Mouse (Mus musculus): ENCODE data around the gene Sh3bp2.
"Not testable (repeated sequence)": the region's sequence is repeated elsewhere in the genome, so short reads cannot be mapped to it uniquely, and the experiment has no call there.

Gene Sh3bp2

DNA sequence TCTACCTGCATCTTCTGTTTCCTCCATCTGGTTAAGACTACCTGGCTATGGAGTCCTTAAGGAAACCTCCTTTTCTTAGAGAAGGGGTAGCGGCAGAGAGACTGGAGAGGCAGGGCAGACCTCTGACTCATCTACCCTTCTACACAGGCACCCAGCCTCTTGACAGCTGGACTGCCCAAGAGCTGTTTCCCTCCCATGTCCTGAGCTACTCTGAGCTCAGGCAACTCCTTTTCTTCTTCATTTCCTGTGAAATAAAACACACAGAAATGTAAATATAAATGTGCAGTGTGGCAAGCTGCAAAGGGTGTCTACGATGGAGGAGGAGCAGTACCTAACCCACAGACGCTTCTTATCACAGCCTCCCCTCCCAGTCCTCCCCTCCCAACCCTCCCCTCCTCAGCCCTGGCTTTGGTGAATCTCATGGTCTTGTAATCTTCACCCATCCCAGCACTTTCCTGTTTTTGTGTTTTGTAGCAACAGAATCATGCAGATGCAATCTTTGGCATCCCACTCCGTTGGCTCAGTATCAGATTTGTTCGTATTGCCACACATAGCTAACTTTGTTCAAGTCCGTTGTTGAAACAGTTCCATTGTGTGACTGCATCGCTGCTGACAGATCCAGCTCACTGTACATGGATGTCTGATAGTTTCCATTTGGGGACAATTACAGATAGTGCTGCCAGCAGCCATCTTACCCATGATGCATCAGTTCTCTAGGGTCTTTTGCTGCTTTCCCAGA, 40.1 kb downstream of the Sh3bp2 start:
- in situ Hi-C loops (cut with MboI, MseI), result no loop called here

DNA sequence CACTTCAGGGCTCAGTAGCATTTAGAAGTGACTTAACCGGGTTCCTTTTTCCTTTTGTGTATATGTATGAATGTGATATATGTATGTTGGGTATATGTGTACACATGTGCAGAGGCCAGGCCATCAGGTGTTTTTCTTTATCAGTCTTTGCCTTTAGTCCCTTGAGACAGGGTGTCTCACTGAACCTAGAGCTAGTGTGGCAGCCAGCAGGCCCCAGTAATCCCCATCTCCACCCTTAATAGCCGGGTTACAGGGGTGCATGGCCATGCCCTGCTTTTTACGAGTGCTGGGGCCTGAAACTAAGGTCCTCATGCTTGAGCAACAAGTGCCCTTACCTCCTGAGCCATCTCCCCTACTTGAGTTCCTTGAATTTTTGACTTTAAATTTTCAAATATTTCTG, 45.9 kb downstream of the Sh3bp2 start:
- in situ Hi-C loops (cut with MboI, MseI), result no loop called here

DNA sequence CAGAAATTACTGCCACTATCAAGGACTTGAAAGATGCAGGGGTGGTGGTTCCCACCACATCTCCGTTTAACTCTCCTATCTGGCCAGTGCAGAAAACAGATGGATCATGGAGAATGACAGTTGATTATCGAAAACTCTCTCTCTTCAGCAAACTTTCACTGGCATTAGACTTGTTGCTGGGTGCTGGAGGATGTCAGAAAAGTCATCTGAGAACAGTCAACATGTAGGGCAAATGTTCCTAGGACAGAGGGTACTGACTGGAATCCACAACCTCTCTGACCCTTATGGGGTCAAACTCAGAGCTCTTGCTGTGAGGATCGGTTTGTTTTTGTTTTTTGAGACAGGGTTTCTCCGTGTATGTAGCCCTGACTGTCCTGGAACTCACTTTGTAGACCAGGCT, 46.9 kb downstream of the Sh3bp2 start:
- in situ Hi-C loops (cut with MboI, MseI), result not testable (repeated sequence)

DNA sequence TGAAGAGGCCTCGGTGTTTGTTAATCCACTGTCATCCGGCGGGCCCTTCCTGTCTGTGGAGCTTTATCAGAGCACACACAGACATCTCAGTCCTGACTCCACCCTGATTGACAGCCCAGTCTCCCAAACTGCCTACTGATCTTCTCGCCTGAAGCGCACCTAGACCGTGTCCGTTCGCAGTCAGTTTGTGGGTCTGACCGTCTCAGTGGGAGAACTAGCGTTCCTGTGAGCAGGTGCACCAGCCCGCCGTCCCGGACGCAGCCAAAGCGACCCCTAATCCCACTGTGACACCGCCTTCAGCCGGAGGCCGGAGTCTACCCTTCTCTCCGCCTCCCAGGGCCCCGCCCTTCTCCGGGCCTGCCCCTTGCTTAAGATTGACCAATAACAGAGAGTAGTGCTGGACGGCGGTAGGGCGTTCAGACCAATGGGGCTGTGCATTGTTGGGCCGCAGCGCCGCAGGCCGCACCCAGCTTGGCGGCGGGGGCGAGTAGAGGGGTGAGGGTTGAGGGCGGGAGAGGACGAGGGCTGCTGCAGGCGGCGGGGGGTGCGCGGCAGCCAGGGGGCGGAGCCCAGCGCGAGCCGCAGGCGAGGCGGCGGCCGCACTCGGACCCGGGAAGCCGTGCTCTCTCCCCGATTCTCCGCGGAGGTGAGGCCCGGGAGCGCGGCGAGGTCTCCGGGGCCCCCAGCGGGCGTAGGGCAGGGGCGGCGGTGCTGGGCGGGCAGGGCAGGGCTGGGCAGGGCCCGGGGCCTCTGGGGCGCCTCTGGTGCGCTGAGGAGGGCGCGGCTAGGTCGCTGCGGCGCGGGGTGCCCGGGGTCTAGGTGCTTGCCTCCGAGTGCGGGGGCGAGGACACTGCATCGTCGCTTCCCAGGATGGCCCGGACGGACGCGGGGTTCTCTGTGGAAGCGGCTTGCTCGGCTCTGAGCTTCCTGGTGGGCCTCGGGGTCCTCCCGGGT, 47.9 kb downstream of the Sh3bp2 start, which contains the start of gene Add1:
TSS of gene Add1 (plus strand) at position 397 of the 954 bp plus-strand sequence.
- in situ Hi-C loops (cut with MboI, MseI), result no loop called here

DNA sequence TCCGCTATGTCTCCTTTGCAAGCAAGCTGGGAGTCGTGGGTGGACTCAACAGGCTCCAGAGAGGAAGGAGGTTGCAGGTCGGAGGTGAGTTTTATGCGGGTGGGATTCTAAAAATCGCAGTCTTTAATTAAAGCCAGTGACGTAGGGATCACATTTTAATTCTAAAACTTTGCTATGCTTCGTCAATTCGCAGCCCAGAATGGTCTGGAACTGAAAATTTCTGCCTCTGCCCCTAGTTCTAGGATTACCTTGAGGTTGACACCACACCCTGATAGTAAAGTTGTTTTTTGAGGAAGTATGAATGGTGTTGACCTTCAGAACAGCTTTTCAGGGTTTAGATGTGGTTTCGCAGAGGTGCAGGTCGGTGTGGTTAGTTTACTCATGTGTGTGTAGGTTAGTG, 49.1 kb downstream of the Sh3bp2 start:
- in situ Hi-C loops (cut with MboI, MseI), result no loop called here

- in situ Hi-C loops (cut with MboI, MseI), result no loop called here
Measured at GRCm38 (mm10) chr5:34576286-34576685, 50.6 kb downstream of the Sh3bp2 start.

GRCm38 (mm10) chr5:34578038-34578655, 52.5 kb downstream of the Sh3bp2 start:
- in situ Hi-C loops (cut with MboI, MseI), result no loop called here

- in situ Hi-C loops (cut with MboI, MseI), result no loop called here
Measured at GRCm38 (mm10) chr5:34579377-34579776, 53.7 kb downstream of the Sh3bp2 start.

- in situ Hi-C loops (cut with MboI, MseI), result not testable (repeated sequence)
Measured at GRCm38 (mm10) chr5:34581671-34582313, 56.2 kb downstream of the Sh3bp2 start.

GRCm38 (mm10) chr5:34582314-34582675, 56.7 kb downstream of the Sh3bp2 start:
- in situ Hi-C loops (cut with MboI, MseI), result no loop called here

DNA sequence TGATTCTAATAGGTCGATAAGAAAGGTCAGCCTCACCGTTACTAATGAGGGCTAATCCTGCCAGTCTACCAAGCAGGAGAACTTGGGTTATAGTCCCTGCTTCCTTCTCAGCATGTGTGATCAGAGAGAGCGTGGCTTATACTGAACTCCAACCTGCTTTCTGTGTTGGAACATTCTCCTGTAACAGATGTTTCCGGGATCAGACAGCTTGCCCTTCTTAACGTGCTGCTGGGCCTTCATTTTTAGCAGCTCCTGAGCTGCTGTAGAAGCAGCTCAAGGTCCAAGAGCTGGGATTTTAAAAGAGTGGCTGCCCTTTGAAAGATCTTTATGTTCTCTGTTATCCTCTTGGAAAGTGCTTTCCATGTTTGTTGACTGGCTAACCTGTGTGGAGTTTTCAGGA, 59.6 kb downstream of the Sh3bp2 start:
- in situ Hi-C loops (cut with MboI, MseI), result no loop called here

- in situ Hi-C loops (cut with MboI, MseI), result no loop called here
Measured at GRCm38 (mm10) chr5:34587881-34588280, 62.2 kb downstream of the Sh3bp2 start.

DNA sequence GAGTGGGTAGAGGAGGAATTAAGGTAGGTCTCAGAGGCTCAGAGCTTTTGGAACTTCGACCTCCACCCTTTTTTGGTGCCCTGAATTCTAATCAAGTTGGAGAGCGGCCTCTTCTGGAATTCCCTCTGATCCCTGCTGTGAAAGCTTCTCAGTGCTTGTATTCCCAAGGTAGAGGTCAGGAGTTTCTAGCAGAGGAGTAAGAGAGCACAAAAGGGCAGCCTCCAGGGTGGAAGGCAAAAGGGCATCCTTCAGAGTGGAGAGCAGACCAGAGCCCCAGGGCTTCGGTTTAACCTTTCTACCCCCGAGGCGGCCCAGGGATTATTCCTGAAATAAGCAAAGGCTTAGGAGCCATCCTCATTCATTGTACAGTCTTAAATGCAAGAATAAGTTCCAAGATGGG, 64.4 kb downstream of the Sh3bp2 start:
- in situ Hi-C loops (cut with MboI, MseI), result no loop called here

GRCm38 (mm10) chr5:34590702-34591101, 65.1 kb downstream of the Sh3bp2 start:
- in situ Hi-C loops (cut with MboI, MseI), result no loop called here

- in situ Hi-C loops (cut with MboI, MseI), result no loop called here
Measured at GRCm38 (mm10) chr5:34591388-34592004, 65.9 kb downstream of the Sh3bp2 start.

- in situ Hi-C loops (cut with MboI, MseI), result not testable (repeated sequence)
Measured at GRCm38 (mm10) chr5:34592224-34592623, 66.6 kb downstream of the Sh3bp2 start.

DNA sequence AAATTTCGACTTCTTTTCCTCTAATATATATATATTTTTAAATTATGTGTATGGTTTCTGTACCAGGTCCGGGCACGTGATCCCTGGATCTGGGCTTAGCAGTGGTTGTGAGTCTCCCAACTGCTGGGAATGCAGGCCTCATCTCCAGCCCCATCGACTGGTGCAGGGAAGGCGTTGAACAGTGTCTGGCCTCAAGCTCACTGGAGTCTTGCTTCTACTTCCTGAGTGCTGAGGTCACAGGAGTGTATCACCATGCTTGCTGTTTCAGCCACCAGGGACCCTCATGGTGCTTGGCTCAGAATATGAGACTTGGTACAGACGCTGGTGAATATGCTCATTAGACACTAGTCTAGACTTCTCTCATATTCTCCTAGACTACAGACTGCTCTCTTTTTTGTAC, 67.0 kb downstream of the Sh3bp2 start:
- in situ Hi-C loops (cut with MboI, MseI), result no loop called here

GRCm38 (mm10) chr5:34593202-34593727, 67.6 kb downstream of the Sh3bp2 start:
- in situ Hi-C loops (cut with MboI, MseI), result no loop called here

- in situ Hi-C loops (cut with MboI, MseI), result no loop called here
Measured at GRCm38 (mm10) chr5:34604576-34604975, 78.9 kb downstream of the Sh3bp2 start.

- in situ Hi-C loops (cut with MboI, MseI), result no loop called here
Measured at GRCm38 (mm10) chr5:34607100-34607880, 81.7 kb downstream of the Sh3bp2 start.

Measured in regulatory T cell (primary cell).